ENCODE assay signal across 11 mouse cellular contexts in genomic region chr3:60169606-60170005, GRCm38 (mm10).
DNase-seq lines count a peak whose midpoint lies in the region; ATAC-seq lines count a peak whose summit lies in the region.
"Had no signal": no experiment of that assay in that cellular context is flagged by ENCODE, and none has a peak within 500 bp of the region (broad histone marks: within the 10 kb centered on the region; RNA-seq: fewer than 3 reads in every experiment).

No protein-coding gene starts in this region.

- H3K4me3 ChIP-seq in liver, embryonic 12.5 days: no peak overlapping the region
- H3K4me3 ChIP-seq in liver, embryonic 11.5 days (ENCODE audit: low read depth, low read length): no peak overlapping the region
- no peak overlapping the region for H3K4me3 ChIP-seq in stomach, embryonic 15.5 days (replicated peaks)
- H3K4me3 ChIP-seq: limb, embryonic 13.5 days had no signal

- no peak overlapping the region for H3K27ac ChIP-seq in liver, embryonic 12.5 days
- no peak overlapping the region; the same call in 1 of the 2 replicates for H3K27ac ChIP-seq in liver, embryonic 11.5 days (ENCODE audit: low read depth, low read length)
- no peak overlapping the region for H3K27ac ChIP-seq in stomach, embryonic 15.5 days
- H3K27ac ChIP-seq: limb, embryonic 13.5 days had no signal

- H3K4me2 ChIP-seq in liver, embryonic 12.5 days: no peak overlapping the region
- H3K4me2 ChIP-seq in liver, embryonic 11.5 days: no peak overlapping the region
- H3K4me2 ChIP-seq in stomach, embryonic 15.5 days: no peak overlapping the region
- H3K4me2 ChIP-seq: limb, embryonic 13.5 days had no signal

- no peaks in the 10 kb centered on the region for H3K36me3 ChIP-seq in liver, embryonic 12.5 days
- H3K36me3 ChIP-seq in liver, embryonic 11.5 days (ENCODE audit: control insufficient read depth, insufficient read depth, low read length): no peaks in the 10 kb centered on the region
- H3K36me3 ChIP-seq in stomach, embryonic 15.5 days: no peaks in the 10 kb centered on the region
- H3K36me3 ChIP-seq: limb, embryonic 13.5 days had no signal

- no peaks in the 10 kb centered on the region for H3K9me3 ChIP-seq in liver, embryonic 12.5 days (replicated peaks)
- no peaks in the 10 kb centered on the region for H3K9me3 ChIP-seq in liver, embryonic 11.5 days (ENCODE audit: control insufficient read depth, low read length)
- H3K9me3 ChIP-seq in stomach, embryonic 15.5 days: no peaks in the 10 kb centered on the region
- H3K9me3 ChIP-seq: limb, embryonic 13.5 days had no signal

- DNase-seq in liver: peak; percentile 28
- peak; percentile 7 for DNase-seq in embryo, embryonic 9.5 days (ENCODE audit: extremely low spot score)
- DNase-seq in liver, embryonic 11.5 days (ENCODE audit: low spot score): no peak
- no peak for DNase-seq in heart, adult 9 months (ENCODE audit: low spot score in 2 of 2)
- no peak for DNase-seq in cerebellum, adult 9-11 months
- DNase-seq in left cerebral cortex, adult 8-10 months (ENCODE audit: low spot score in 2 of 2): no peak
- DNase-seq: cerebellum, adult 8-10 months; kidney, adult 8-10 months had no signal

- no peak overlapping the region for H3K9ac ChIP-seq in liver, embryonic 12.5 days
- H3K9ac ChIP-seq in liver, embryonic 11.5 days (ENCODE audit: low read depth, low read length): no peak overlapping the region
- no peak overlapping the region for H3K9ac ChIP-seq in stomach, embryonic 15.5 days
- H3K9ac ChIP-seq: limb, embryonic 13.5 days had no signal

- ATAC-seq in liver, embryonic 12.5 days: no peak
- 0 out of 2 replicates have a peak, but pooled peaks have one; percentile 30 for ATAC-seq in liver, embryonic 11.5 days (replicated peaks; ENCODE audit: low FRiP score)
- ATAC-seq in stomach, embryonic 15.5 days (ENCODE audit: insufficient read depth, low FRiP score, low read depth): peak; percentile 69; the same call in 1 of the 2 replicates

- H3K27me3 ChIP-seq in liver, embryonic 12.5 days (replicated peaks): no peaks in the 10 kb centered on the region
- no peaks in the 10 kb centered on the region for H3K27me3 ChIP-seq in liver, embryonic 11.5 days (replicated peaks; ENCODE audit: control insufficient read depth, insufficient read depth, low read length)
- no peaks in the 10 kb centered on the region for H3K27me3 ChIP-seq in stomach, embryonic 15.5 days (replicated peaks)
- H3K27me3 ChIP-seq: limb, embryonic 13.5 days had no signal

- H3K4me1 ChIP-seq in liver, embryonic 12.5 days: 0 out of 2 replicates have a peak, but pooled peaks cover 5% of the 10 kb centered on the region
- H3K4me1 ChIP-seq in liver, embryonic 11.5 days (replicated peaks; ENCODE audit: control insufficient read depth, insufficient read depth, low read length): peaks cover 7% of the 10 kb centered on the region; the same call in 1 of the 2 replicates
- H3K4me1 ChIP-seq in stomach, embryonic 15.5 days: no peaks in the 10 kb centered on the region
- H3K4me1 ChIP-seq: limb, embryonic 13.5 days had no signal

Comparison
In these comparisons a context has a peak if more than half of its experiments do, and no peak if none do; other contexts are left out.
1. DNase-seq: peak in liver (single experiment) and embryo, embryonic 9.5 days (single experiment); none in liver, embryonic 11.5 days (single experiment), heart, adult 9 months (0 of 2), cerebellum, adult 9-11 months (single experiment) and left cerebral cortex, adult 8-10 months (0 of 2).